Mouse (Mus musculus) bone marrow macrophage, adult 2 months (primary cell): ENCODE measurements around the gene Ptk6. TPM values are rescaled to one million over a fixed set of nuclear protein-coding genes. Genes with fewer than 3 reads are reported as not detected.
A peak's percentile ranks its signal among the peaks of the same experiment; 100 is the strongest.
"Not testable (repeated sequence)": the region's sequence is repeated elsewhere in the genome, so short reads cannot be mapped to it uniquely, and the experiment has no call there.

ENCODE experiments used
- H3K27ac ChIP-seq: 2 replicates; pipeline ENCODE4 v1.5.1; 2012; ENCODE audit warnings: low read depth, low read length; ENCODE audit not compliant: insufficient read depth
- H3K4me1 ChIP-seq: 2 replicates; pipeline ENCODE4 v1.6.1; 2012; ENCODE audit warnings: low read length; ENCODE audit not compliant: control insufficient read depth, insufficient read depth
- H3K4me3 ChIP-seq: 2 replicates; pipeline ENCODE4 v1.5.1; 2012; ENCODE audit warnings: mild to moderate bottlenecking, low read length, moderate library complexity; ENCODE audit not compliant: insufficient read depth
- CTCF ChIP-seq: IDR thresholded peaks from 2 replicates; pipeline ENCODE4 v1.5.1; 2012; ENCODE audit warnings: low read depth, mild to moderate bottlenecking, low read length, moderate library complexity
- POLR2A ChIP-seq: IDR thresholded peaks from 2 replicates; pipeline ENCODE4 v1.6.1; 2012; ENCODE audit warnings: mild to moderate bottlenecking, low read depth, low read length, borderline replicate concordance
- polyA plus RNA-seq: library from polyadenylated mRNA; stranded (reverse); fragments of >200 nt; gene quantifications from 2 replicates; pipeline ENCODE4 v1.2.4, GENCODE M21; 2012; ENCODE audit not compliant: missing spikeins, insufficient read depth, insufficient read length

The Ptk6 gene
- polyA plus RNA-seq, 1 experiment: not detected

DNA sequence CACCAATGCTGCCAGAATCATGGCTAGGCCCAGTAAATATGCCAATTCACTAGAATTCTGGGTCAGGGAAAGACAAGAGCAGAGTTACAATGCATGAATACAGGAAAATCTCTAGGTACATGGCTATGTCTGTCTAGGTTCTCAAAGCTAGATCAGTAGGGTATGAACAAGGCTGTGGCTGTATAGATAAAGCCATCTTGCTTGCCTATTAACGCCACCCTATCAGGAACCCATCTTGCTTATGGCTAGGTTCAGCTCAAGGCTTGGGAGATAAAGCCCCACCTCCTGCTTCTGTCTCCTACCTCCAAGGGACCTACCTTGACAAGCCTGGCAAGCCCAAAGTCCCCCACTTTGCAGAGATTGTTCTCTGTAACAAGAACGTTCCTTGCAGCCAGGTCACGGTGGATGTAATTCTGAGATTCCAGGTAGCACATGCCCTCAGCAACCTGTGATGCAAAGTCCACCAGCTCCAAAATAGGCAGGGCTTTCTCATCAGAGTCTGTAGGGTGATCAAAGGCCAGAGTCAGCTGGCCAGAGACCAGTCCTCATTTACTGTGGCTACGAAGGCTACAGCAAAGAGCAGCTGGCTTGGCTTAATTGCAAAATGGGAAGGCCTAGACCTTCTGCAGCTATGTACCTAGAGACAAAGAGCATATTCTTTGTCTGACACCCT, 5.8 kb downstream of the Ptk6 start:
- Histone ChIP-seq H3K4me3 (no peak overlapping the region), H3K27ac (no peak overlapping the region), H3K4me1 (peaks cover 8% of the 10 kb centered on the region)
- no peak for TF ChIP-seq POLR2A
- no peak for TF ChIP-seq CTCF

DNA sequence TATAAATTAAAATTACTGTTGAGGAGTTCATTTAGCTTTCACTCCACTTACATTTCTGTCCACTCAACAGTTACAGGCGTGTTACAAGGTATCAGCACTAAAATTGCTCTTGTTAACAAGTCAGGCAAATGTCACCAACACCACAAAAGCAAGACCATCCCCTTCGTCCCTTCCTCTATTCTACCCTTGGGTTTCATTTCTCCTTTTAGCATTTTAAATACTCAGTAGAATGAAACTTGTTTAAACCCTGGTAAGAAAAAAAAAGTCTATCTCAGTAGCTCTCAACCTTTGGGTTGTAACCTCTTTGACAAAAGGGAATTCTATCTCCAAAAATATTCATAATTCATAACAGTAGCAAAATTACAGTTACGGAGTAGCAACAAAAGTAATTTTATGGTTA, 9.5 kb downstream of the Ptk6 start:
- peaks cover 20% of the 10 kb centered on the region for H3K4me1 ChIP-seq
- H3K27ac ChIP-seq: no peak overlapping the region
- H3K4me3 ChIP-seq: no peak overlapping the region
- TF ChIP-seq POLR2A (no peak), CTCF (no peak)

DNA sequence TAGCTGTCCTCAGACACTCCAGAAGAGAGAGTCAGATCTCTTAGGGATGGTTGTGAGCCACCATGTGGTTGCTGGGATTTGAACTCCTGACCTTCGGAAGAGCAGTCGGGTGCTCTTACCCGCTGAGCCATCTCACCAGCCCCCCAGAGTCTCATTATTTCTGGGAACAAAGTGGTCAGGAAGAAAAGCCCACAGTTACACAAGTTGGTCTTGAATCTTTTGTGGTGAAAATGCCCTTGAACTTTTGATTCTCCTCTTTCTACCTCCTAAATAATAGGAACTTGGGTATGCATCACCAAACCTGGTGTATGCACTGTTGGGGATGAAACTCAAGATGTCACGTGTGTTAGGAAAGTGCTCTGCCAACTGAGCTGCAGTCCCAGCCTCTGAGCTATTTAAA, 10.7 kb downstream of the Ptk6 start:
- Histone ChIP-seq H3K4me1 (peaks cover 20% of the 10 kb centered on the region), H3K27ac (no peak overlapping the region)
- TF ChIP-seq CTCF (no peak), POLR2A (no peak)

DNA sequence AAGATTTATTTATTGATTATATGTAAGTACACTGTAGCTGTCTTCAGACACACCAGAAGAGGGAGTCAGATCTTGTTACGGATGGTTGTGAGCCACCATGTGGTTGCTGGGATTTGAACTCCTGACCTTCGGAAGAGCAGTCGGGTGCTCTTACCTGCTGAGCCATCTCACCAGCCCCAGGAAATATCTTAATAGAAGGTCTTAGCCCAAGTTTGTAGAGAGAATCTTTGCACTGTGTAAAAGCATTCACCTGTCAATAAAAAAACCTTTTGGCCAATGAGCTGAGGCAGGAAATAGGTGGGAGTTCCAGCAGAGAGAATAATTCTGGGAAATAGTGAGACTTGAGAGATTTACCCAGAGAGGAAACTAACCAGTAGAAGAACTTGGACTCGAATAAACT, 11.2 kb downstream of the Ptk6 start:
- H3K4me1 ChIP-seq: peaks cover 20% of the 10 kb centered on the region
- H3K4me3 ChIP-seq, H3K27ac ChIP-seq: not testable (repeated sequence)

More for the DNA sequence above, 10.7 kb downstream of the Ptk6 start:
- no peak overlapping the region for H3K4me3 ChIP-seq

DNA sequence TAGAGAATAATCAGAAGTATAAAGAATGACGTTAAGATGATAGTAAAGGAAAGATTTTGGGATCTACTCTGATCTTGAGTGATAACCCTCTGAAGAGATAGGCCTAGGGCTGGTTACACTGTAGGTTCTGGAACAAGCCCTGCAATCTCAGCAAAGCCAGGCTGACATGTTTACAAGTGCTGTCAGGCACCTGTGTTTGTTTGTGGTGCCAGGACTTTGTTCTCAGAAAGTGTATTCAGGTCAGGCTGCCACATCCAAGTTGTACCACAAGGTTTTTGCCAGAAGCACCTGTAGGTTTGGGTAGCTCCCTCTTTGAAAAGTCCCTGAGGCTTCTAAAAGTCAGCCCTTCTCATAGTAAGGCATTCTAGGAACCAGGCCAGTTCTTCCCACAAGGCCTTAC, 13.3 kb downstream of the Ptk6 start:
- peaks cover 20% of the 10 kb centered on the region for H3K4me1 ChIP-seq
- no peak overlapping the region for H3K27ac ChIP-seq
- no peak overlapping the region for H3K4me3 ChIP-seq
- no peak for TF ChIP-seq CTCF

DNA sequence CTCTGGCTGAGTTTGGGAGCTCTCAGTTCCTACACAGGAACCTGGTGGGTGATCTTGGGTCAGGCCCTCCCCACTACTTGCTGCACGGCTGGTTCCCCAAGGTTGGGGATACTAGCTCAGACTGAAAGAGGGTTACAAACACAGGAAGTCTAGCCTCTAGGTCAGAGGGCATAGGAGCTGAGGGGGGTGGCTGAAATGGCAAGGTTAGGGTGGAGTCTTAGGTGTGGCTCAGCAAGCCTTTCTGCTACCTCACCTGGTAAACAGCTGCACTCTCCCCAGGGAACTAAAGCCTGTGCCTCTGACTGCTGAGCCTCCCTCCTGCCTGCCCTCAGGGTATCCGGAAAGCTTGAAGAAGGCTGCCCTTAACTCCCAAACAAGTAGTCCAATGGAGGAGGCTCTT, 13.9 kb downstream of the Ptk6 start:
- 0 out of 2 replicates have a peak overlapping the region, but pooled peaks have one; percentile 71 for H3K4me3 ChIP-seq
- TF ChIP-seq CTCF (no peak), POLR2A (no peak)
- H3K27ac ChIP-seq: no peak overlapping the region
- H3K4me1 ChIP-seq: peaks cover 20% of the 10 kb centered on the region

DNA sequence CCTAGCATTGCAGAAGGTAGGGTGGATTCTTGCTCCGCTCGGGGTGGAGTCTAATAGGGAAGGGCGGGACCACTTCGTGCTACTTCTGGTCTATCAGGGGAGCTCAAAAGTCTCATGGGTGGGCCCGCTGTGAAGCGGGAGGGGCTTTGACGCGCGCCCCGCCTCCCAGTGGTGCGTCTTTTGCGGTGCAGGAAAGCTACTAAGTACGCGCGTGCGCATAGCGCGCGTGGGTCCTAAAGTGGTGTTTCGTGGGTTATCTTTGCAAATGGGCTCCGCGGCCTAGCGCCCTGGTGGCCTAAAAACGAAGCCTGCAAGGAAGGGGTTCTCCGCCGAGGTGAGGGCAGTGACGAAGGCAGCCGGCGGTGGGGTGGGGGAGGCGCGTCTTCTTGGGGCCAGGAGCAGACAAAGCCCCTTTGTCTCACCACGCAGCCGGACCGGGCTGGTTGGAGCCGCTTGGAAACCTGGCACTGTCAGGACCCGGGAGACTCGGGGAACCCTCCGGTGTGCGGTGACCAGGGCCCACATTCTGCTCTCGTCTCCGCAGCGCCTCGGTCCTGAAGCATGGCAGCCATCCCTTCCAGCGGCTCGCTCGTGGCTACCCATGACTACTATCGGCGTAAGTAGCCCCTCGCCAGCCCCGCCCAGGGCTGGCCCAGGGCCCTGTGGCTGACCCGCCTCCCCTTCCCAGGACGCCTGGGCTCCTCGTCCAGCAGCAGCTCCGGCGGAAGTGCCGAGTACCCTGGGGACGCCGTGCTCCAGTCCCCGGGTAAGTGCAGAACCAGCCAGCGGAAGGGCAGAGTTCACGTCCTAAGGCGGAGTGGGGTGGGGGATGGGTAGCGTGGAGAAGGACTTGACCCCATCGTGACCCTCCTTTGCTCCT, 15.2 kb downstream of the Ptk6 start, which contains the start of gene Ppdpf:
Gene Ppdpf (plus strand): TSS at position 127 of the 880 bp plus-strand sequence.
- Histone ChIP-seq H3K4me1 (peaks cover 13% of the 10 kb centered on the region), H3K27ac (peak within 1 kb of the TSS; percentile 64), H3K4me3 (peak within 1 kb of the TSS; percentile 71)
- TF ChIP-seq CTCF (no peak), POLR2A (no peak)

DNA sequence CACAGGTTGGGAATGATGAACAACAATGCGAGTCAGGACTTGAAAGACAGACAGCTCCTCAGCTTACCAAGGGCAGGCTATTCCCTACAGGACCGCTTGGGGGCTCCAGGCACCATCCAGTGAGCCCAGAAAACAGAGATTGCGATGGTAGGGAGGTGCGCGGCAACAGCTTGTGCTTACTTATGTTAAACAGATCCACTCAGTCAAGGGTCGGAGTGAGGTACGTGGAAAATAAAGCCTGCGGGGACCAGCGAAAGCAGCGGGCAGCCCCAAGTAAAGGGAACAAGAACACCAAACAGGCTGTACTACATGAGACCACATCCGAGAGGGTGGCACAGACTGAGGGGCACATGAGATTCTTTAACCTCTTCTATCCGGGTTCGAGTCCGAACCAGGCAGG, 16.0 kb downstream of the Ptk6 start:
- TF ChIP-seq POLR2A (no peak), CTCF (peak; percentile 94)
- peaks cover 11% of the 10 kb centered on the region for H3K4me1 ChIP-seq
- H3K27ac ChIP-seq: peak overlapping the region; percentile 61
- peak overlapping the region; percentile 71 for H3K4me3 ChIP-seq

DNA sequence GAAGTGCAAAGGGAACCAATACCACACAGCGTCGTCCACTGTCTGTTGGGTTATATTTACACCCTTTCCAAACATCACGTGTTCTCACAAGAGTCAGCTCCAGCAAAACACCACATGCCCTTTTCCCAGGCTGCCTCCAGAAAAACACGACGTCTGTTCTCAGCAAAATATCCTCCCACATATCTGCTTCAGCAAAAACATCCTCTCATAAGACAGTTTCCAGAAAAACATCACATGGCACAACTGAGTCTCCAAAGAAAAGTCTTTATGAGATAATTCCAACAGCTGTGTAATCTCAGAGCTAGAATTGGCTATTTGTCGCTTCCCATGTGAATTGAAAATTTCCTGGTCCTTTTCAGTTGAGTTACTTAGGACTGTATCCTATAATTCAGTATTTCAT, 21.7 kb downstream of the Ptk6 start:
- Histone ChIP-seq H3K4me3 (no peak overlapping the region), H3K4me1 (0 out of 2 replicates have a peak, but pooled peaks cover 4% of the 10 kb centered on the region), H3K27ac (no peak overlapping the region)
- TF ChIP-seq CTCF (no peak), POLR2A (no peak)

DNA sequence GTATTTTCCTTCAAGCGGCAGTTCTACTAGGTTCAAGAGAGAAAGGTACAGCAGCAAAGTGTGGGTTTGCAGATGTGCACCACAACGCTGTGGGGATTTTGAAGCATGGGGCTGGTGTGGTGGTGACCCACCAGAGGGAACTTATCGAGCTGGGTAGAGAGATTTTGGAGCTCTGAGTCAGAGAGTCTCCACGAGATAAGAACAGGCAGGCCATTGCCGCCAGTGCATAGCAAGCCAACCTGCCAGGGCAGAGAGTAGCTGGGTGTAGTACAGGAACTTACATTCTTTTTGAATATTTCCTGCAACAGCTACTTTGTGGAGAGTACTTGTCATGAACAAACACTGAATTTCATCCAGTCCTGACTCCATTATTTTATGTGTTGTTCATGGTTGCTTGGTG, 24.1 kb downstream of the Ptk6 start:
- Histone ChIP-seq H3K4me1 (0 out of 2 replicates have a peak, but pooled peaks cover 4% of the 10 kb centered on the region), H3K27ac (no peak overlapping the region), H3K4me3 (no peak overlapping the region)
- TF ChIP-seq CTCF (no peak), POLR2A (no peak)

DNA sequence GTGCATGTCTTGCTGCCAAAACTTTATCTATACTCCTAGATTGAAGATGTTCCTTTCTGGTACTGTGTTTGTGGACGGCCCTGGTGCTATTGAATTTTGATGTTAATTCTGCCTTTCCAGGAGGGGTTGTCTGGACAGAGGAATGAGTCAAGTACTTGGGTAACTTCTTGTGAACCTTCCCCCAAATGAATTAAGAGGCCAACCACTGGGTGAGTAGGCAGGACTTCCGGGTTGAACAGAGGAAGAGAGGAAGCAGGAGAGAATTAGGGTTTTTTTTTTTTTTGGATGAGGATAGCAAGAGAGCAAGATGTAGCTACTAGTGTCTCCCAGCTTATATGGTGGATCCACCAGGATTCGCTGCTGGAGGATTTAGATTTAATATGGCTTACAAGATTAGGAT, 24.6 kb downstream of the Ptk6 start:
- Histone ChIP-seq H3K4me3 (no peak overlapping the region), H3K27ac (no peak overlapping the region), H3K4me1 (0 out of 2 replicates have a peak, but pooled peaks cover 4% of the 10 kb centered on the region)
- TF ChIP-seq CTCF (no peak), POLR2A (no peak)
